Mouse (Mus musculus) bone marrow macrophage, adult 2 months (primary cell): ENCODE results near the gene H2-K1.

Source experiments
- CTCF ChIP-seq: IDR thresholded peaks from 2 replicates; pipeline ENCODE4 v1.5.1; 2012; ENCODE audit warnings: low read depth, mild to moderate bottlenecking, low read length, moderate library complexity
- POLR2A ChIP-seq: IDR thresholded peaks from 2 replicates; pipeline ENCODE4 v1.6.1; 2012; ENCODE audit warnings: mild to moderate bottlenecking, low read depth, low read length, borderline replicate concordance

- TF ChIP-seq CTCF (no peak), POLR2A (no peak)
Measured at GRCm38 (mm10) chr17:34033441-34033840, 33.3 kb upstream of the H2-K1 start.
